Mouse (Mus musculus): ENCODE data around the gene Rab13.

The Rab13 gene

GRCm38 (mm10) chr3:90256731-90257530 is 43.4 kb downstream of the Rab13 start:
- DNase-seq (ENCODE audit: low spot score) = no peak

GRCm38 (mm10) chr3:90258521-90258920 is 45.0 kb downstream of the Rab13 start:
- DNase-seq (ENCODE audit: low spot score) = no peak

- DNase-seq (ENCODE audit: low spot score) = no peak
These were observed 49.8 kb downstream of the Rab13 start for GRCm38 (mm10) chr3:90263121-90263771.

DNA sequence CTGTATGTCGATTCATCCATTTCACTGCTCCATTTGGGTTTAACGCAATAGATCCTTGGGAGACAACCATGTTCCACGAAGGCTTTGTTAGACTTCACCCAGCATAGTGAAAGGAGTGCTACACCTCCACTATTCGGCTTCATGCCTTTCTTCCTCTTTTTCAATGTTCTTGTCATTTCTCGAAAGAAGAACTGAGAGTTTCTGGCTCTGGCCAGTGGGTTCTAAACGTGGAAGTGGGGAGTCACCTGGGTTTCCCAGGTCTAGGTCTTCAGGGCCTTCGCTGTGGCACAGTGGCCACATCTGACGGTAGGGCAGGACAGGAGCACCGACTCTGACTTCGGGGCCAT is 51.2 kb downstream of the Rab13 start:
- DNase-seq (ENCODE audit: low spot score) = no peak

GRCm38 (mm10) chr3:90265034-90265931 is 51.8 kb downstream of the Rab13 start, which contains the start of gene Dennd4b:
Dennd4b (plus strand) TSS chr3:90265185.
- DNase-seq (ENCODE audit: low spot score) = peak; percentile 92

DNA sequence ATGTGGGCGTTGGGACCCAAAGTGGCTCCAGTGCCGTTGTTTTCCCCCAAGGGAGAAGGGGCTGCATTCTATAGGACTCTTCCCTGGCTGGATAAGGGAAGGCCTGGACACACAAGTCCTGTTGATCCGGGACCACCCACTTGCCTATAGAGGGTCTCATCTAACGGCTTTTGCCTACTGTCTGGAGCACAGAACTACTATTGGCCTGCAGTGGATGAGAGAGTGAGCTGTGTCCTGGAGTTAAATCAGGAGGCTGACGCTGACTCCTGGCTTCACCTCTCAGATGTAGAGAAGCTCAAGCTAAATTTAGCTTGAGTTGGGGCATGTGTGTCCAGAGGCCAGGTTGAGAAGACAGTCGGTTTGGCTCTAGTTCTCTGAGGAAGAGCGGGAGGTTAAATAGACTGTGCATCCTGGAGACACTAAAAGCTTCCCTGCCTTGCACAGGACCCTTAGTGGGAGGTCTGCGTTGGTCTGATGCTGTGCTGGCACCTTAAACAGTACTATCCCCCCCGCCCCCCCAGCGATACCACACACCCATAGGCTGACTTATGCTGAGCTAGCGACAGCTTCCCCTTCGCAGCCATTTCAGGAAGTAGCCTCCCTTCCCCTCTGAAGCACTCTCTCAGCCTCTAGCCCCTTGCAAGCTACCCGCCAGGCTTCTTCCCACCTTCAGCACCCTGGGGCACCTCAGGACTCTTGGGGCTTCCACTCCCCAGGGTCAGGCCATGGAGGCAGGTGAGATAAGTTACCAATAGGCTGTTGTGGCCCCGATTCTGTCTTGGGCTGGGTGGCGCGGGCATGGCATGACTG is 52.6 kb downstream of the Rab13 start:
- no peak for DNase-seq (ENCODE audit: low spot score)

GRCm38 (mm10) chr3:90266901-90267775 is 53.6 kb downstream of the Rab13 start:
- no peak for DNase-seq (ENCODE audit: low spot score)

DNA sequence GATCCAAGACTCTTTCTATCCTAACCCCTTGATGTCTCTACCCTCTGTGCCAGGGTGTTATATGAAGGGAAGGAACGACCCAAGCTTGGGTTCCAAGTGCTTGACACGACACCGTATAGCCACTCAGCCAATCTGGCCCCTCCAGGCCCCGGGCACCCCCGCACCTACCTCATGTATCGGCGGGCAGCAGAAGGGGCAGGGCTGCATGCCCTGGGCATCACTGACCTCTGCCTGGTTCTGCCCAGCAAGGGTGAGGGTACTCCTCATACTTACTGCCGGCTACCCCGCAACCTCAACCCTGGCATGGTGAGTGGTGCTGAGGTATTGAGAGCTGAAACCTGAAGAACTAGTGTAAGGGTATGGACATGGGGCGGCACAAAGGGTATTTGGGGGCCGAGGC is 54.7 kb downstream of the Rab13 start:
- DNase-seq (ENCODE audit: low spot score) = no peak

DNA sequence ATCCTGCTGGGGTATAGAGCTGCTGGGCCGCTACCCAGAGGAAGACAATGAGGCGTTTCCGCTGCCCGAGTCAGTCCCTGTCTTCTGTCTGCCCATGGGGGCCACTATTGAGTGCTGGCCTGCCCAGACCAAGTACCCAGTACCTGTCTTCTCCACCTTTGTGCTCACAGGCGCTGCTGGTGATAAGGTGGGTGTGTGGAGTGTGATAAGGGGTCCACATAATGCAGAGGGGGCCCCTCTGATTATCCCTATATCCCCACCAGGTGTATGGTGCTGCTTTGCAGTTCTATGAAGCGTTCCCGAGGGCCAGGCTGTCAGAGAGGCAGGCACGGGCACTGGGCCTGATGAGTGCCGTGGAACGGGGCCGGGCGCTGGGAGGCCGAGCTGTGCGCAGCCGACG is 55.5 kb downstream of the Rab13 start:
- no peak for DNase-seq (ENCODE audit: low spot score)

GRCm38 (mm10) chr3:90270784-90271183 is 57.3 kb downstream of the Rab13 start:
- DNase-seq (ENCODE audit: low spot score) = no peak

DNA sequence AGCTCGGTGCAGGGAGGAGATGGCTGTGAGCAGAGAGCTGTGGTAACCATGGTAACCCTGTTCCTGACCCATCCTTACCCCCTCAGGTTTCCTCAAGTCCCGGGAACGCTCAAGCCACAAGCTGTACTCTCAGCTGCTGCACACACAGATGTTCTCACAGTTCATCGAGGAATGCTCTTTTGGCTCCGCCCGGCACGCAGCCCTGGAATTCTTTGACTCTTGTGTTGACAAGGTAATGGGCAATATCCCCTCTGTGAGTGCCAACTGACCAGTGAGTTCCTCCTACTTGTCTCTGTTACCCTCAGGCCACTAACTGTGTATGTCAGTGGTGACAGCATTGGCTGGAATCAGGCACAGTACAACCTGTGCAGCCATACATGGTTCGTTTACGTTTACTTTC is 58.7 kb downstream of the Rab13 start:
- DNase-seq (ENCODE audit: low spot score) = no peak

GRCm38 (mm10) chr3:90273855-90274254 is 60.4 kb downstream of the Rab13 start:
- DNase-seq (ENCODE audit: low spot score) = no peak

DNA sequence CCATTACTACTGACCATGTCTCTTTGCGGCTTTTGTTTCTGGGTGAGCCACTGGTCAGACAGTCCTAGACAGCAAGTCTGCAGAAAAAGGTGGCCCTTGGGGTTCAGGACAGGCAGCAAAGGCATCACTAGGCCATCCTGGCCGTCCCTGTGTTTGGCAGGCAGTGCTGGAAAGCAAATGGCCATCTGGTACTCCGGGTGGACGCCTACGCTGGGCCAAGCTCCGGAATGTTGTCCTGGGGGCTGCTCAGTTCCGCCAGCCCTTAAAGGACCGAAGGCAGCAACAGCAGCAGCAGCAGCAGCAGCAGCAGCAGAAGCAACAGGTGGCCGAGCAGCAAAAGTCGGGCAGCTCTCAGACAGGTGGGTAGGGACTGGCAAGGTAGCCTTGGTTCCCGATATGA is 61.8 kb downstream of the Rab13 start:
- DNase-seq (ENCODE audit: low spot score) = no peak
